Mouse (Mus musculus) kidney, adult 2 months (tissue): ENCODE results near the gene Gimap3. TPM values are rescaled to one million over a fixed set of nuclear protein-coding genes. Genes with fewer than 3 reads are reported as not detected.

Source experiments
- DNase-seq: peaks from one replicate; pipeline ENCODE4 v3.0.0; 2021
- H3K27ac ChIP-seq: fragments of 200-500 bp; 2 replicates; pipeline ENCODE4 v1.5.1; 2012; ENCODE audit warnings: low read depth, low read length, control low read depth, inconsistent platforms; ENCODE audit not compliant: insufficient read depth
- H3K27me3 ChIP-seq: fragments of 200-500 bp; replicated peaks from 2 replicates; pipeline ENCODE4 v1.6.1; 2012; ENCODE audit warnings: mild to moderate bottlenecking, moderate library complexity, low read length, inconsistent platforms; ENCODE audit not compliant: control insufficient read depth, insufficient read depth
- H3K36me3 ChIP-seq: fragments of 200-500 bp; 2 replicates; pipeline ENCODE4 v1.6.1; 2012; ENCODE audit warnings: mild to moderate bottlenecking, moderate library complexity, low read length, inconsistent platforms; ENCODE audit not compliant: control insufficient read depth, insufficient read depth
- H3K4me1 ChIP-seq: fragments of 200-500 bp; 2 replicates; pipeline ENCODE4 v1.6.1; 2011; ENCODE audit warnings: low read length; ENCODE audit not compliant: control insufficient read depth, insufficient read depth
- H3K4me3 ChIP-seq: fragments of 200-500 bp; 2 replicates; pipeline ENCODE4 v1.5.1; 2011; ENCODE audit warnings: mild to moderate bottlenecking, low read depth, low read length, control low read depth; ENCODE audit not compliant: insufficient read depth
- CTCF ChIP-seq: fragments of 200-500 bp; conservative IDR thresholded peaks from 2 replicates; pipeline ENCODE4 v1.5.1; 2011; ENCODE audit warnings: low read depth, mild to moderate bottlenecking, control low read depth, low read length, moderate library complexity, mixed read lengths; ENCODE audit not compliant: insufficient read depth, insufficient read length
- POLR2A ChIP-seq: fragments of 200-500 bp; IDR thresholded peaks from one replicate; pipeline ENCODE4 v1.6.1; 2011; ENCODE audit warnings: low read depth, low read length, control low read depth
- WGBS: fragments of 180-500 bp; shearing (Covaris S2); methylation state at CpG from one replicate; pipeline ENCODE4 v1.1.7; 2018; 5-methylcytosine and 5-hydroxymethylcytosine counted together
- polyA plus RNA-seq: library from polyadenylated mRNA; depleted of rRNA; stranded (reverse); fragments of >200 nt; gene quantifications from 2 replicates; pipeline ENCODE4 v1.2.3, GENCODE M21; 2012

Gimap3 gene
- polyA plus RNA-seq, 1 experiment: 10.6 TPM

DNA sequence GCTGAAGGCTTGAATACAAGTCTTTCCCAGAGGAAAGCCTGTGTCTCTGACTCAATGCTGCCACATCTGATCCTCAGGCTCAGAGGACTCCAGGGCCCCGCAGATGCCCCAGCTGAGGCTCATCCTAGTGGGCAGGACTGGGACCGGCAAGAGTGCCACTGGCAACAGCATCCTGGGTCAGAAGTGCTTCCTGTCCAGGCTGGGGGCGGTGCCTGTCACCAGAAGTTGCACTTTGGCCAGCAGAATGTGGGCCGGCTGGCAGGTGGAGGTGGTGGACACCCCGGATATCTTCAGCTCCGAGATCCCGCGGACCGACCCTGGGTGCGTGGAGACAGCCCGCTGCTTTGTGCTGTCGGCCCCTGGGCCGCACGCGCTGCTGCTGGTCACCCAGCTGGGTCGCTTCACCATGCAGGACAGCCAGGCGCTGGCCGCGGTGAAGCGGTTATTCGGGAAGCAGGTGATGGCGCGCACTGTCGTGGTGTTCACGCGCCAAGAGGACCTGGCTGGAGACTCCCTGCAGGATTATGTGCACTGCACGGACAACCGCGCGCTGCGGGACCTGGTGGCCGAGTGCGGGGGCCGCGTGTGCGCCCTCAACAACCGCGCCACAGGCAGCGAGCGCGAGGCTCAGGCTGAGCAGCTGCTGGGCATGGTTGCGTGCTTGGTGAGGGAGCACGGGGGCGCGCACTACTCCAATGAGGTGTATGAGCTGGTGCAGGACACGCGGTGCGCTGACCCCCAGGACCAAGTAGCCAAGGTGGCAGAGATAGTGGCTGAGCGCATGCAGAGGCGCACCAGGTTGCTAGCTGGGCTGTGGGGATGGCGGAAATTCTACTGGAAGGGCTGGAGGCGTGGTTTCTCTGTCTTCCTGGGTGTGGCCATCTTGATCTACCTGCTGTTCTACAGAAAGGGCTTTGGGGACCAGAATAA, 28.0 kb downstream of the Gimap3 start:
- DNase-seq: peak; percentile 95

DNA sequence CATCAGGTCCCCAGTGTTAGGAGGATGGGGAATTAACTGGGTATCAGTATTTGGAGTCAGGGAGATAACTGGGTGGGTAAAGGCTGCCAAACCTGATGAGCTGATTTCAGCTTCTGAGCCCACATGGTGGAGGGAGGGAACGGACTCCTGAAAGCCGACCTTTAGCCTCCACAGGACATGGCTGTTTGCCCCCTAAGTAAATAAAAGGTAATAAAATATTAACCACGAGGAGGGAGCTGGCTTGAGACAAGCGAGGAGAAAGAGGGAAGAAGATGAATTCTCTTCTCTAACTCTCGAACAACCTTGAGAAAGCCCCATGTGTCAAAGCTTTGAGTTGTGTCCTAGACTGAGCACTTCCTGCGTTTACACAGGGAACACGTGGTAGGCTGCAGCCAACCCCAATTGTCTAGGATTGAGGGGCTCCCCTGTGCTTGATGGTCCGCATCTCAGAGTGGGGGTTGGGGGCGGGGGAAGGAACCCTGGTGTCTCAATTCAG, 28.9 kb downstream of the Gimap3 start:
- WGBS: 16% methylated on average over 9 of the region's 9 CpGs
- TF ChIP-seq CTCF (no peak), POLR2A (no peak)
- DNase-seq: peak; percentile 85
- Histone ChIP-seq H3K27me3 (no peaks in the 10 kb centered on the region), H3K36me3 (no peaks in the 10 kb centered on the region), H3K4me3 (peak overlapping the region; percentile 83; the same call in 1 of the 2 replicates), H3K4me1 (peaks cover 9% of the 10 kb centered on the region; the same call in 1 of the 2 replicates), H3K27ac (peak overlapping the region; percentile 76)

More for the DNA sequence above, 28.0 kb downstream of the Gimap3 start:
- Histone ChIP-seq H3K4me3 (peak overlapping the region; percentile 83), H3K36me3 (no peaks in the 10 kb centered on the region), H3K27me3 (no peaks in the 10 kb centered on the region), H3K4me1 (peaks cover 9% of the 10 kb centered on the region; the same call in 1 of the 2 replicates), H3K27ac (peak overlapping the region; percentile 82)
- WGBS: 14% methylated on average over 52 of the region's 52 CpGs
- TF ChIP-seq CTCF (peak; percentile 18; the same call in 1 of the 2 replicates), POLR2A (peak; percentile 50)

DNA sequence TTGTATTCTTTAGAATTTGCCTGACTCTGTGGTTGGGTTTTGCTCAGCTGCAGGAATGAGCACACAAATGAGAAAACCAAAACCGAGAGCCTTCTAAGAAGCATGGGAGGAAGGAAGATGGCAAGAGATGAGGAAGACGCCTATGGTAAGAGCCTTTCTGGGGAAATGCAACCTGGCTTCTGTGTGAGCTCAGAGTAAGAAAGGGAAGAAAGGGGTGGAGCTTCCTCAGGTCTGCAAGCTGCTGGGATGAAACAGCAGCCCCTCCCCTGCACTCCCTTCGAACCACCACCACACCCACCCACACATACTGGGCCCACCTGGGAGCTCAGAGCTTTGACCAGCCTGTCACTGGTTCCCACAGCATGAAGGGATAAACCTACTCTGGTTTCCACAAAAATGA, 29.4 kb downstream of the Gimap3 start:
- no peak for DNase-seq

DNA sequence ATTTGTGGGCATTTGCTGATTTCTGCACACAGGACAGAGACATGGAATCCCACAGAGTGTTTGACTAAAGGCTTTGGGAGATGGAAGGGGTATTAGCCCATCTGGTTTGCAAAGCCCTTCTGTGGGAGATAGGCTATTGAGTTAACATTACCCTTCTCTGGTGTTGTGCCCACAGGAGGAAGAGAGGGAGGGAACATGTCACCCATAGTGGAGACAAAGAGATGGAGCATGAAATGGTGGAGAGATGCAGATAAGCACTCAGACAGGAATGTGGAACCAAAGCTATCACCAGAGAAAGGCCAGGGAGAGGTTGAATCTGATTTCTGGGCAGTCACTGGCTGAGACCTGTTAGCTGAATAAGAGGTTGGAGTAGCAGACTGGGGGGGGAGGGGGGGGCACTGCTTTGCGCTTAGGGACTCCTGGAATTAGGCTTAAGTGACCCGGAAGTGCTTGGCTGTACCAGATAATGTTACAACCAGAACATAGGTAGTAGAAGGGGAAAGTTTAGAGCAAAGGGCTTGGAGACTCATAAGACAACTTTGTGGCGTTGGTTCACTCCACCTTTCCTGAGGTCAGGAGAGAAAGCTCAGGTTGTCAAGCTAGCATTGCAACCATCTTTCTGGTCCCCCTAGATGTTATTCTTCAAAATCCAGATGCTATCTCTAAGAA, 30.0 kb downstream of the Gimap3 start:
- no peak for DNase-seq
- H3K36me3 ChIP-seq: no peaks in the 10 kb centered on the region
- TF ChIP-seq POLR2A (no peak), CTCF (no peak)
- no peaks in the 10 kb centered on the region for H3K27me3 ChIP-seq
- H3K4me3 ChIP-seq: peak overlapping the region; percentile 13; the same call in 1 of the 2 replicates
- WGBS: 51% methylated on average over 3 of the region's 3 CpGs
- peak overlapping the region; percentile 64 for H3K27ac ChIP-seq
- H3K4me1 ChIP-seq: peaks cover 9% of the 10 kb centered on the region; the same call in 1 of the 2 replicates

More for the DNA sequence above, 29.4 kb downstream of the Gimap3 start:
- Histone ChIP-seq H3K27me3 (no peaks in the 10 kb centered on the region), H3K4me1 (peaks cover 9% of the 10 kb centered on the region; the same call in 1 of the 2 replicates), H3K27ac (peak overlapping the region; percentile 64), H3K4me3 (no peak overlapping the region), H3K36me3 (no peaks in the 10 kb centered on the region)
- TF ChIP-seq CTCF: no peak
- no peak for TF ChIP-seq POLR2A
- 25% methylated on average over 3 of the region's 3 CpGs for WGBS

DNA sequence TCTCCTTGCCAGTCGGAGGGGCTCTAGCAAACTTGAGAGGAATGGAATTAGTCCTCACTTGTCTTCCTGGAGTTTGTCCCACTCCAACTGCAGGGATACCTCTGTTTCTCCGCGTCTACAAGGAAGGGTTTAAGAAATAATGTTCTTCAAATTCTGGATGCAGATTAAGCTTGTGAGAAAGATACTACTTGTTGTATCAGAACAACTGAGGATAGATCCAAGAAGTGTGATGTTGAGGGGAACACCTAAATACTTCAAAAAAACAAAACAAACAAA, 30.9 kb downstream of the Gimap3 start:
- TF ChIP-seq CTCF (no peak), POLR2A (no peak)
- no peak for DNase-seq
- Histone ChIP-seq H3K4me1 (peaks cover 9% of the 10 kb centered on the region; the same call in 1 of the 2 replicates), H3K27me3 (no peaks in the 10 kb centered on the region), H3K27ac (peak overlapping the region; percentile 74), H3K4me3 (peak overlapping the region; percentile 43), H3K36me3 (no peaks in the 10 kb centered on the region)
- WGBS: 73% methylated on average over 3 of the region's 3 CpGs

DNA sequence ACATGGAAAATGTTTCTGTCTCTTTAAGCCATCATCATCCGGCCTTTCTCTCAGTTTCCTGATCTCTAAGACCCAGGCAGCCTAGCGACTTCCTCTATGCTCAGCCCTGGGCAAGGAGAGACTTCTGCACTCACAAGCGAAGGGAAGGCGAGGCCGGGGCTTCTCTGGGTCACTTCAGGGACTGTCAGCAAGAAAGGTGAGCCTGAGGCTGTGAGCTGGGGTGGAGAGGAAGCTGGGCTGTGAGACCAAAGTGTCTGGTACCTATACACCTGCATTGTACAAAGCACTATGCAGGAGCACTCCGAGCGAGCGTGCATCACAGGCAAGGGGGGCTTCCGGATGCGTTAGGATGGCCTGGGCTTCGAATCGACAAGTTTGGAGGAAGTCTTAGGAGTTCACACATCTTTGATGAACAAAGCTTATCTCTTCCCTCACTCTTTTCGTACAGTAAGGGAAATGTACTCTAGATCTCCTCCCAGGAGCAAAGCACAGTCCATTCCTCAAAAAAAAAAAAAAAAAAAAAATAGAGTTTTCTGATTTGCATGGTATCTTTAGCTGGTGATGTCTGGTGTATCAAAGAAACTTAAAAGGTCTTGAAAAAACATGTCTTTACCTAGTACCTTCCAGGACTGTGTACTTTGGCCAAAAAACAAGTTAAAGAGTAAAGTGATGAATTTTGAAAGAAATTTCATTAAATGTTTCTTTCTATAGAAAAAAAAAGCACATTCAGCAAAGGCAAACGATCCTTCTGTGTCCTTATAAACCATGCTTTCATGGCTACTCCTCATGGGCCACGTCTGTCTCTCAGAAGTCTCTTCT, 31.5 kb downstream of the Gimap3 start, which contains the start of gene Gimap1:
TSS of gene Gimap1 (plus strand) at position 94 of the 819 bp plus-strand sequence.
- no peaks in the 10 kb centered on the region for H3K27me3 ChIP-seq
- WGBS: 65% methylated on average over 15 of the region's 15 CpGs
- peak within 1 kb of the TSS; percentile 74 for H3K27ac ChIP-seq
- peak within 1 kb of the TSS; percentile 47 for H3K4me3 ChIP-seq
- H3K36me3 ChIP-seq: no peaks in the 10 kb centered on the region
- peaks cover 9% of the 10 kb centered on the region; the same call in 1 of the 2 replicates for H3K4me1 ChIP-seq
- no peak for TF ChIP-seq CTCF
- no peak for TF ChIP-seq POLR2A
- DNase-seq: peak; percentile 66
